Mouse (Mus musculus): ENCODE measurements around the gene Scrg1.

DNA sequence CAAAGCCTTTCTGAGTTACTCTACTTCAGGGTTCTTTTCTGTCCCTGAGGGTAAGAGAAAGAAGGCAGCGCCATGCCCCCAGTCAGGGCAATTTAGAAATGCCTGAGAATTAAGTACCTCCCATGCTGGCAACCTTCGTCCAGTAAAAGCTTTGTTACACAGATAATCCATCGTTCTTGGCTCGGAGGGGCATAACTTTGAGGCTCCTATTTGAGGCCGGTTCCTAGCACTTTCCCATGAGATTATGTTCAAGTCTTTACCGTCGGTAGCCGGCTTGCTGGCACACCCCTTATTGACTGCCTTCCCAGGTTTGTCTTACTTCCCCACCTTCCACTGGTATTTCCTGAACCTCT lies 42.7 kb downstream of the Scrg1 start:
- no peak for TF ChIP-seq CTCF (IDR thresholded peaks at IDR 0.05; ENCODE audit: low read depth, low read length)
- no peak for TF ChIP-seq POLR2A (IDR thresholded peaks at IDR 0.05; ENCODE audit: extremely low read depth, insufficient read depth, low read length)
